Mouse (Mus musculus) midbrain, postnatal 0 days (tissue): ENCODE data around the gene Thsd4. TPM values are rescaled to one million over a fixed set of nuclear protein-coding genes. Genes with fewer than 3 reads are reported as not detected.

Experiments
- ATAC-seq: fragments of 200-750 bp; cut with Nextera tagmentation; 2 replicates; pipeline ENCODE4 v1.8.0; 2017; ENCODE audit warnings: moderate number of reproducible peaks, mild to moderate bottlenecking, moderate TSS enrichment, moderate library complexity; ENCODE audit not compliant: low FRiP score
- DNase-seq: peaks from one replicate; pipeline ENCODE4 v3.0.0-alpha.2; 2015; ENCODE audit warnings: low spot score
- H3K27ac ChIP-seq: fragments of 300-500 bp; sonication (generic); 2 replicates; pipeline ENCODE4 v1.5.1; 2014; ENCODE audit warnings: low read depth, mild to moderate bottlenecking, low read length, mixed read lengths
- H3K27me3 ChIP-seq: fragments of 300-500 bp; sonication (generic); 2 replicates; pipeline ENCODE4 v1.6.1; 2014; ENCODE audit warnings: low read length, control low read depth, mixed read lengths; ENCODE audit not compliant: insufficient read depth
- H3K36me3 ChIP-seq: fragments of 300-500 bp; sonication (generic); 2 replicates; pipeline ENCODE4 v1.6.1; 2014; ENCODE audit warnings: low read length, control low read depth, mixed read lengths; ENCODE audit not compliant: insufficient read depth
- H3K4me1 ChIP-seq: fragments of 300-500 bp; sonication (generic); 2 replicates; pipeline ENCODE4 v1.6.1; 2014; ENCODE audit warnings: mild to moderate bottlenecking, control low read depth, antibody characterized with exemption, low read length, mixed read lengths; ENCODE audit not compliant: insufficient read depth
- H3K4me2 ChIP-seq: fragments of 300-500 bp; sonication (generic); 2 replicates; pipeline ENCODE4 v1.6.1; 2014; ENCODE audit warnings: low read depth, mild to moderate bottlenecking, low read length, mixed read lengths; ENCODE audit not compliant: poor library complexity, severe bottlenecking
- H3K4me3 ChIP-seq: fragments of 300-500 bp; sonication (generic); 2 replicates; pipeline ENCODE4 v1.5.1; 2014; ENCODE audit warnings: low read depth, mild to moderate bottlenecking, low read length, moderate library complexity
- H3K9ac ChIP-seq: fragments of 300-500 bp; sonication (generic); replicated peaks from 2 replicates; pipeline ENCODE4 v1.6.1; 2014; ENCODE audit warnings: mild to moderate bottlenecking, low read length, moderate library complexity, mixed read lengths; ENCODE audit not compliant: poor library complexity, severe bottlenecking
- H3K9me3 ChIP-seq: fragments of 300-500 bp; sonication (generic); 2 replicates; pipeline ENCODE4 v1.6.1; 2016; ENCODE audit warnings: low read length, control low read depth
- CTCF ChIP-seq: IDR thresholded peaks from 2 replicates; pipeline ENCODE4 v1.5.1; 2016; ENCODE audit warnings: antibody characterized with exemption, mild to moderate bottlenecking
- WGBS: fragments of 180-500 bp; shearing (Covaris S2); extraction: QIAGEN DNeasy Blood & Tissue Kit; methylation state at CpG from one replicate; pipeline ENCODE4 v1.1.7; 2014; 5-methylcytosine and 5-hydroxymethylcytosine counted together
- polyA plus RNA-seq: library from polyadenylated mRNA; unstranded; fragments of >200 nt; fragmentation: Nextera tagmentation; extraction: Ambion mirVana; gene quantifications from 2 replicates; pipeline ENCODE4 v1.2.1, GENCODE M21; 2015
- total RNA-seq: library from RNA; depleted of rRNA; stranded (reverse); fragments of >200 nt; gene quantifications from 2 replicates; pipeline ENCODE4 v1.2.3, GENCODE M21; 2014

Thsd4 gene
- total and polyA plus RNA-seq, 2 experiments from 2014 or later = 4.8 to 23.6 TPM

DNA sequence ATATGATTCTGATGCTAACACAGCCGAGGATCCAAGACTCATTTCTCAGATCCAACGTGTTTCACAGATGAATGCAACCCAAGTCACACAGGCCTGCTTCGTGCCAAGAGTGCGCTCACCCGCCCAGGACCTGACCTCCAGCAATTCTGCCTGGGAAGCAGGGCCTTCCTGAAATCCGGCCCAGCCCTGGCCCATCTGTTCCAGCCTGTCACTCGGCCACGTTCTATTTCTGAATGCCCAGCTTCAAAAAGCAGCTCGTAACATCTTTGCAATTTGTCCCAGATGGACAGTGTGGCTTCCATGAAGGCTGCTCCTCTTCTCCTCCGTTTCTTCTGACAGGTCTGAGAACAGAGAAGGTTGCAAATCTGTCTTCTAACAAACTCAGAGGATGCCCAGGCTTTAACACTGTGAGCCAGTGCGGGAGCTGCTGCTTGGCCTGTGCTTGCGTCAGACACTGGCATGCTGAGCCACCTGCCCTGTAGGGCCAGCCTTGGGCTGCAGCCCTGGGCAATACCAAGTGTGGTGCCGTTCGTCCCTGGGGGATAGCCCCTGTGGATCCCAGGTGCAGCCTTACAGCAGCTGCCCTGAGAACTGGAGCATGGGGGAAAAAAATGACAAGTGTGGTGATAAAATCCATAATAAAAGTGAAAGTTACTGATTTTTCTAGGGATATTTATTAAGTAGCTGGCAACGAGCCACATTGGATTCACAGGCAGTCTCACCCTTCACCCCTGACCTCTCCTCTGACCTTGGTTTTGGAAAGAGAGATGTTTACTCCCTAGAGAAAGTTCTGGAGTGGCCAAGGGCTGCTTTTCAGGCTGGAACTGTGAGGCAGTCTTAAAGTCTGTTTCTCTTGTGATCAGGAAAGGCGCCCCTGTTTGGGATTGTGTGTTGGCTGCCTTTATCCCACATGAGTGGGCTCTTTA lies 211.8 kb downstream of the Thsd4 start:
- no peak overlapping the region for H3K9ac ChIP-seq
- H3K4me2 ChIP-seq = no peak overlapping the region
- ATAC-seq = no peak
- 0 out of 2 replicates have a peak overlapping the region, but pooled peaks have one; percentile 4 for H3K27ac ChIP-seq
- no peaks in the 10 kb centered on the region for H3K4me1 ChIP-seq
- H3K9me3 ChIP-seq = no peaks in the 10 kb centered on the region
- TF ChIP-seq CTCF = no peak
- no peaks in the 10 kb centered on the region for H3K36me3 ChIP-seq
- H3K4me3 ChIP-seq = no peak overlapping the region
- WGBS = 50% methylated on average over 16 of the region's 16 CpGs
- H3K27me3 ChIP-seq = no peaks in the 10 kb centered on the region
- peak; percentile 73 for DNase-seq

DNA sequence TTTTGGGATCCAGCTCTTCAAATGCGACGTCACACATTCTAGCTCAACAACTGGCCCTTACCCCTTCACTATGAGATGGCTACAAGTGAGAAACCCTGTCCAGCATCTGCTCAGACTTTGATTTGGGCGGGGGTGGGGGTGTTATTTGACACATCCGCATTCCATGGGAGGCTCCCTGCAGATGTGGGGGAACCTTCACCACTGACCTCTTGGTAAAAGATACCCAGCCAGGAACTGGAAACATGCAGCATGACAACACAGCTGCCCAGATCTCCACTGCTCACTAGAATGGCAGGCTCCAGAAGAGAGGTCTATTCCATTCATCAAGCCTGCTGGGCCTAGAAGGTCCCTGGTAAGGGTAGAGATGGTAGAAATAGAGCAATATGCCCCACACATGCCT lies 213.7 kb downstream of the Thsd4 start:
- no peak for TF ChIP-seq CTCF
- no peak overlapping the region for H3K4me3 ChIP-seq
- H3K9me3 ChIP-seq = no peaks in the 10 kb centered on the region
- no peak overlapping the region for H3K4me2 ChIP-seq
- ATAC-seq (no peak), DNase-seq (no peak)
- no peak overlapping the region for H3K9ac ChIP-seq
- no peak overlapping the region for H3K27ac ChIP-seq
- H3K27me3 ChIP-seq = no peaks in the 10 kb centered on the region
- WGBS = 77% methylated on average over 4 of the region's 4 CpGs
- H3K36me3 ChIP-seq = no peaks in the 10 kb centered on the region
- no peaks in the 10 kb centered on the region for H3K4me1 ChIP-seq

- Histone ChIP-seq H3K9me3 (no peaks in the 10 kb centered on the region), H3K4me2 (no peak overlapping the region), H3K9ac (no peak overlapping the region), H3K4me3 (no peak overlapping the region), H3K27me3 (no peaks in the 10 kb centered on the region), H3K36me3 (no peaks in the 10 kb centered on the region), H3K27ac (no peak overlapping the region), H3K4me1 (no peaks in the 10 kb centered on the region)
- no peak for TF ChIP-seq CTCF
- no peak for DNase-seq
- no peak for ATAC-seq
- WGBS = 77% methylated on average over 5 of the region's 5 CpGs
These were observed 214.4 kb downstream of the Thsd4 start for GRCm38 (mm10) chr9:60307469-60307868.

DNA sequence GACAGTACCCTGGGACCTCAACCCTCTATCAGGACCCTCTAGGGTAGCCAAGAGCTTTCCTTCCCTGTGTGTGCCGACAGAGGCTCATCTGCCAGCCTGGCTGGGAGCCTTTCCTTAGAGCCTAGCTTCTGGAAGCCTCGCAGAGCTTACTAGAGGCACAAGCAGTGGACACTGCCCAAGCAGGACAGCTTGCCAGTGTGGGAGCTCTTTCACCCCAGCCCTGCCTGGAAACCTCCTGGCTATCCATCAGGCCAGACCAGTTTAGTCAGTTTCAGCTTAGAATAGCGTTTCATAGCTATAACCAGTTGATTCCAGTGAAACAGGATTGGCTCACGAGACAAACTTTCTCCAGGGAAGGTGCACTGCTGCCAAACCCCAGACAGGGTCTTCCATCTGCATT lies 215.6 kb downstream of the Thsd4 start:
- Histone ChIP-seq H3K4me2 (no peak overlapping the region), H3K4me1 (no peaks in the 10 kb centered on the region), H3K27ac (no peak overlapping the region), H3K4me3 (no peak overlapping the region), H3K36me3 (no peaks in the 10 kb centered on the region), H3K9ac (no peak overlapping the region), H3K9me3 (no peaks in the 10 kb centered on the region), H3K27me3 (no peaks in the 10 kb centered on the region)
- TF ChIP-seq CTCF = no peak
- peak; percentile 42 for DNase-seq
- no peak for ATAC-seq
- 80% methylated on average over 4 of the region's 4 CpGs for WGBS

DNA sequence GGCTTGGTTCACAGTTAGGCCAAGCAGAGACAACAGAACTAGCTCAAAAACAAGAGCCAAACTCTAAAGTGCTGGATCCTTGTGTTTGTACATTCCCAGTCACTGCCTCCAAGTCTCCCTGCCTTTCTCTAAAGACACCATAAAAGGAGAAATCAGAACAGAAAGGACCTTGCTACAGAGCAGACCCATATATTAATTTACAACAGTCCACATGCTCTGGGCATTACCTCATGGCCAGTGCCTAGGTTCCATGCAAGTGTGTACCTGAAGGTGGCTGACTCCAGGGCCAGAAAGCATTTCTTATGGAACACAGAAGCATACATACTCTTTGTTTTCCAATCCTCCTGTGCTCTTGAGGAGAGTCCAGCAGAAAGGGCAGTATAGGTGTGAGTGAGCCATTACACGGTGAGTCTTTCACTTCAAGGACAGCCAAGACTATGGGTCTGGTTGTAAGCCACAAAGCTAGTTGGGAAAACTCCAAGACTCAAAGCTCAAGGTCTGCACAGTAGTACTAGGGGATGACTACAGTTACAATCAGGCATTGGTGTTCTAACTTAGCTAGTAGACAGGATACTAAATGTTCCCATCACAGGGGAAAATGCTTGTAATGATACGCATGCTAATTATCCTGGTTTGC lies 216.5 kb downstream of the Thsd4 start:
- no peak overlapping the region for H3K27ac ChIP-seq
- WGBS = 95% methylated on average over 2 of the region's 2 CpGs
- no peaks in the 10 kb centered on the region for H3K4me1 ChIP-seq
- H3K4me2 ChIP-seq = no peak overlapping the region
- no peak overlapping the region for H3K9ac ChIP-seq
- ATAC-seq (no peak), DNase-seq (no peak)
- H3K36me3 ChIP-seq = no peaks in the 10 kb centered on the region
- no peaks in the 10 kb centered on the region for H3K27me3 ChIP-seq
- TF ChIP-seq CTCF = no peak
- no peak overlapping the region for H3K4me3 ChIP-seq
- 0 out of 2 replicates have a peak, but pooled peaks cover 3% of the 10 kb centered on the region for H3K9me3 ChIP-seq

- ATAC-seq = no peak
- no peaks in the 10 kb centered on the region for H3K4me1 ChIP-seq
- no peaks in the 10 kb centered on the region for H3K27me3 ChIP-seq
- H3K4me2 ChIP-seq = no peak overlapping the region
- H3K9ac ChIP-seq = no peak overlapping the region
- TF ChIP-seq CTCF = no peak
- 0 out of 2 replicates have a peak, but pooled peaks cover 3% of the 10 kb centered on the region for H3K9me3 ChIP-seq
- no peaks in the 10 kb centered on the region for H3K36me3 ChIP-seq
- no peak overlapping the region for H3K4me3 ChIP-seq
- WGBS = 86% methylated on average over 2 of the region's 2 CpGs
- no peak for DNase-seq
- H3K27ac ChIP-seq = no peak overlapping the region
These were observed 225.6 kb downstream of the Thsd4 start for GRCm38 (mm10) chr9:60296276-60296675.
